Mouse (Mus musculus): ENCODE results near the gene Myrip. TPM values are rescaled to one million over a fixed set of nuclear protein-coding genes. Genes with fewer than 3 reads are reported as not detected.

Myrip gene
- polyA plus RNA-seq, 1 experiment from 2014 or later: 0.31 TPM

GRCm38 (mm10) chr9:120402368-120402767 is 101.1 kb downstream of the Myrip start:
- no peak overlapping the region for H3K4me3 ChIP-seq
- H3K27me3 ChIP-seq: no peaks in the 10 kb centered on the region
- H3K4me1 ChIP-seq: no peaks in the 10 kb centered on the region
- no peaks in the 10 kb centered on the region for H3K36me3 ChIP-seq
- H3K27ac ChIP-seq: no peak overlapping the region
- no peak for ATAC-seq (ENCODE audit: borderline replicate concordance, extremely low read depth, low FRiP score, low TSS enrichment)
- H3K9ac ChIP-seq: no peak overlapping the region
- no peak overlapping the region for H3K4me2 ChIP-seq
- no peaks in the 10 kb centered on the region for H3K9me3 ChIP-seq
- WGBS: 66% methylated on average over 3 of the region's 3 CpGs

GRCm38 (mm10) chr9:120403661-120404060 is 102.3 kb downstream of the Myrip start:
- no peak for ATAC-seq (ENCODE audit: borderline replicate concordance, extremely low read depth, low FRiP score, low TSS enrichment)
- Histone ChIP-seq H3K9ac (no peak overlapping the region), H3K4me2 (no peak overlapping the region), H3K4me3 (no peak overlapping the region), H3K4me1 (no peaks in the 10 kb centered on the region), H3K27ac (no peak overlapping the region), H3K27me3 (no peaks in the 10 kb centered on the region), H3K36me3 (no peaks in the 10 kb centered on the region), H3K9me3 (no peaks in the 10 kb centered on the region)
- WGBS: 54% methylated on average over 5 of the region's 5 CpGs

GRCm38 (mm10) chr9:120409663-120410181 is 108.4 kb downstream of the Myrip start:
- ATAC-seq (ENCODE audit: borderline replicate concordance, extremely low read depth, low FRiP score, low TSS enrichment): no peak
- Histone ChIP-seq H3K36me3 (no peaks in the 10 kb centered on the region), H3K9ac (no peak overlapping the region), H3K27me3 (no peaks in the 10 kb centered on the region), H3K4me3 (no peak overlapping the region), H3K4me2 (no peak overlapping the region), H3K27ac (no peak overlapping the region), H3K9me3 (no peaks in the 10 kb centered on the region), H3K4me1 (no peaks in the 10 kb centered on the region)
- 80% methylated on average over 17 of the region's 17 CpGs for WGBS

- Histone ChIP-seq H3K27me3 (no peaks in the 10 kb centered on the region), H3K4me1 (no peaks in the 10 kb centered on the region), H3K4me2 (no peak overlapping the region), H3K9ac (no peak overlapping the region), H3K9me3 (no peaks in the 10 kb centered on the region), H3K4me3 (no peak overlapping the region), H3K27ac (no peak overlapping the region), H3K36me3 (no peaks in the 10 kb centered on the region)
- WGBS: 22% methylated on average over 5 of the region's 5 CpGs
- ATAC-seq (ENCODE audit: borderline replicate concordance, extremely low read depth, low FRiP score, low TSS enrichment): no peak
Measured at GRCm38 (mm10) chr9:120410421-120410820, 109.1 kb downstream of the Myrip start.

- H3K27me3 ChIP-seq: no peaks in the 10 kb centered on the region
- no peaks in the 10 kb centered on the region for H3K36me3 ChIP-seq
- H3K9ac ChIP-seq: no peak overlapping the region
- no peak overlapping the region for H3K27ac ChIP-seq
- WGBS: 0% methylated on average over 3 of the region's 7 CpGs
- H3K9me3 ChIP-seq: no peaks in the 10 kb centered on the region
- no peak overlapping the region for H3K4me2 ChIP-seq
- H3K4me3 ChIP-seq: no peak overlapping the region
- H3K4me1 ChIP-seq: no peaks in the 10 kb centered on the region
- ATAC-seq (ENCODE audit: borderline replicate concordance, extremely low read depth, low FRiP score, low TSS enrichment): no peak
Measured at GRCm38 (mm10) chr9:120415504-120415903, 114.2 kb downstream of the Myrip start.

- WGBS: 80% methylated on average over 5 of the region's 5 CpGs
- H3K9me3 ChIP-seq: no peaks in the 10 kb centered on the region
- H3K9ac ChIP-seq: no peak overlapping the region
- no peaks in the 10 kb centered on the region for H3K4me1 ChIP-seq
- no peak overlapping the region for H3K4me3 ChIP-seq
- no peaks in the 10 kb centered on the region for H3K36me3 ChIP-seq
- ATAC-seq (ENCODE audit: borderline replicate concordance, extremely low read depth, low FRiP score, low TSS enrichment): no peak
- H3K27ac ChIP-seq: no peak overlapping the region
- H3K4me2 ChIP-seq: no peak overlapping the region
- no peaks in the 10 kb centered on the region for H3K27me3 ChIP-seq
Measured at GRCm38 (mm10) chr9:120416151-120416550, 114.8 kb downstream of the Myrip start.

GRCm38 (mm10) chr9:120416729-120417128 is 115.4 kb downstream of the Myrip start:
- Histone ChIP-seq H3K36me3 (no peaks in the 10 kb centered on the region), H3K9me3 (no peaks in the 10 kb centered on the region), H3K27me3 (no peaks in the 10 kb centered on the region), H3K9ac (no peak overlapping the region), H3K4me2 (no peak overlapping the region), H3K27ac (no peak overlapping the region), H3K4me3 (no peak overlapping the region), H3K4me1 (no peaks in the 10 kb centered on the region)
- 70% methylated on average over 5 of the region's 5 CpGs for WGBS
- no peak for ATAC-seq (ENCODE audit: borderline replicate concordance, extremely low read depth, low FRiP score, low TSS enrichment)

GRCm38 (mm10) chr9:120418582-120418981 is 117.3 kb downstream of the Myrip start:
- H3K27me3 ChIP-seq: no peaks in the 10 kb centered on the region
- H3K4me1 ChIP-seq: no peaks in the 10 kb centered on the region
- ATAC-seq (ENCODE audit: borderline replicate concordance, extremely low read depth, low FRiP score, low TSS enrichment): no peak
- H3K4me3 ChIP-seq: no peak overlapping the region
- no peak overlapping the region for H3K9ac ChIP-seq
- H3K4me2 ChIP-seq: no peak overlapping the region
- H3K9me3 ChIP-seq: no peaks in the 10 kb centered on the region
- 73% methylated on average over 7 of the region's 7 CpGs for WGBS
- H3K36me3 ChIP-seq: no peaks in the 10 kb centered on the region
- no peak overlapping the region for H3K27ac ChIP-seq

- Histone ChIP-seq H3K4me3 (no peak overlapping the region), H3K4me2 (no peak overlapping the region), H3K36me3 (no peaks in the 10 kb centered on the region), H3K27me3 (no peaks in the 10 kb centered on the region), H3K9me3 (no peaks in the 10 kb centered on the region), H3K9ac (no peak overlapping the region), H3K4me1 (no peaks in the 10 kb centered on the region), H3K27ac (no peak overlapping the region)
- 52% methylated on average over 7 of the region's 7 CpGs for WGBS
- ATAC-seq (ENCODE audit: borderline replicate concordance, extremely low read depth, low FRiP score, low TSS enrichment): no peak
Measured at GRCm38 (mm10) chr9:120424567-120424966, 123.3 kb downstream of the Myrip start.

- Histone ChIP-seq H3K27me3 (no peaks in the 10 kb centered on the region), H3K9ac (no peak overlapping the region), H3K4me1 (no peaks in the 10 kb centered on the region), H3K9me3 (no peaks in the 10 kb centered on the region), H3K4me3 (no peak overlapping the region), H3K27ac (no peak overlapping the region), H3K36me3 (no peaks in the 10 kb centered on the region), H3K4me2 (no peak overlapping the region)
- WGBS: 32% methylated on average over 5 of the region's 5 CpGs
- no peak for ATAC-seq (ENCODE audit: borderline replicate concordance, extremely low read depth, low FRiP score, low TSS enrichment)
Measured at GRCm38 (mm10) chr9:120425768-120426167, 124.5 kb downstream of the Myrip start.

- no peak for ATAC-seq (ENCODE audit: borderline replicate concordance, extremely low read depth, low FRiP score, low TSS enrichment)
- H3K9ac ChIP-seq: no peak overlapping the region
- 53% methylated on average over 6 of the region's 6 CpGs for WGBS
Measured at GRCm38 (mm10) chr9:120428181-120428580, 126.9 kb downstream of the Myrip start.

GRCm38 (mm10) chr9:120433747-120434146 is 132.4 kb downstream of the Myrip start:
- 16% methylated on average over 8 of the region's 8 CpGs for WGBS
- H3K4me2 ChIP-seq: no peak overlapping the region
- no peaks in the 10 kb centered on the region for H3K27me3 ChIP-seq
- no peaks in the 10 kb centered on the region for H3K9me3 ChIP-seq
- H3K9ac ChIP-seq: no peak overlapping the region
- no peak overlapping the region for H3K4me3 ChIP-seq
- ATAC-seq (ENCODE audit: borderline replicate concordance, extremely low read depth, low FRiP score, low TSS enrichment): peak; percentile 41; the same call in 1 of the 2 replicates
- H3K27ac ChIP-seq: no peak overlapping the region
- no peaks in the 10 kb centered on the region for H3K4me1 ChIP-seq
- no peaks in the 10 kb centered on the region for H3K36me3 ChIP-seq

More at GRCm38 (mm10) chr9:120428181-120428580, 126.9 kb downstream of the Myrip start:
- Histone ChIP-seq H3K27ac (no peak overlapping the region), H3K4me3 (no peak overlapping the region), H3K4me2 (no peak overlapping the region), H3K4me1 (no peaks in the 10 kb centered on the region), H3K9me3 (no peaks in the 10 kb centered on the region), H3K27me3 (no peaks in the 10 kb centered on the region), H3K36me3 (no peaks in the 10 kb centered on the region)

- ATAC-seq (ENCODE audit: borderline replicate concordance, extremely low read depth, low FRiP score, low TSS enrichment): no peak
- H3K36me3 ChIP-seq: no peaks in the 10 kb centered on the region
- no peak overlapping the region for H3K9ac ChIP-seq
- no peaks in the 10 kb centered on the region for H3K27me3 ChIP-seq
- no peak overlapping the region for H3K4me2 ChIP-seq
- no peaks in the 10 kb centered on the region for H3K4me1 ChIP-seq
- H3K27ac ChIP-seq: no peak overlapping the region
- no peak overlapping the region for H3K4me3 ChIP-seq
- H3K9me3 ChIP-seq: no peaks in the 10 kb centered on the region
- 38% methylated on average over 8 of the region's 8 CpGs for WGBS
Measured at GRCm38 (mm10) chr9:120435841-120436240, 134.5 kb downstream of the Myrip start.

All from lung, embryonic 15.5 days (tissue).